Mouse (Mus musculus) fat pad, adult 2 months (tissue): ENCODE results near the gene Ell2.
"Not testable (repeated sequence)": the region's sequence is repeated elsewhere in the genome, so short reads cannot be mapped to it uniquely, and the experiment has no call there.

ENCODE experiments used
- DNase-seq: peaks from one replicate; pipeline ENCODE4 v3.0.0-alpha.2; 2011; ENCODE audit warnings: low read depth, low spot score; ENCODE audit errors: extremely low read depth

Ell2 gene

GRCm38 (mm10) chr13:75706457-75706856 is at the start of gene Ell2:
TSS of gene Ell2 (plus strand) at chr13:75706757.
- DNase-seq = no peak

- no peak for DNase-seq
Observed at GRCm38 (mm10) chr13:75685438-75685837, 21.1 kb upstream of the Ell2 start.

- no peak for DNase-seq
Observed at GRCm38 (mm10) chr13:75686995-75687394, 19.6 kb upstream of the Ell2 start.

DNA sequence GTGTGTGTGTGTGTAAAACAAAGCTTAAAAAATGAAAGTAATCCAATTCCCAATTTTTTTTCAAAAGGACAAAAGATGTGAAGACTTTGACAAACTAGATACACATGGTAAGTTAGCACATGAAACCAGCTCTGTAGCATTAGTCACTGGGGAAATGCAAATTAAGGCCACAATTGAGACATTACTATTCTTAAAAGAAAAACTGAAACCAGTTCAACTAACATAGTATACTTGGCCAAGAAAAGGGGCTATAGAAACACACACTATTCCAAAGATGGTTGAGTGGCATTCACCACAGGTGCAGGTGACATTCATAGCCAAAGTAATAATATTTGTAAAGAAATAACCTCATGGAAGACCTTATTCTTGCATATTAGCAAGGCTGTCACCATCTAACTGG is 14.9 kb upstream of the Ell2 start:
- no peak for DNase-seq

- DNase-seq = no peak
Observed at GRCm38 (mm10) chr13:75693081-75693480, 13.5 kb upstream of the Ell2 start.

DNA sequence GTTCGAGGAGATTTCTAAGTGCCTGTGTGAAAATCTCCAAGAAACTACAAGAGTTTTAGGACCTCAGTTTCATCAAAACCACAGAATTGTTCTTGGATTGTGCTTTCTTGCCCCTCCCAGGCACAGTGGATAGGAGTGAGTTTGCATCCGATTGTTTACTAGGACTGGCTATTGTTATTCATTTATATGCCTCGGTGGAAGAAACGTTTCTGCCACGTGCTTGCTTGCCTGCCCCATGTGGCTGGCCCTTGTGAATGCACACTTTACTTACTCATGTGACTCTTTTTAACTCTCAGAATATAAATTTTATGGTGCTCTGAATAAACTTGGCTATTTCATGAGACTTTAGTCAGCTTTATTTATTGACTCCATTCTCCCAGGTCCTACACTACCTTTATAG is 3.7 kb upstream of the Ell2 start:
- no peak for DNase-seq

DNA sequence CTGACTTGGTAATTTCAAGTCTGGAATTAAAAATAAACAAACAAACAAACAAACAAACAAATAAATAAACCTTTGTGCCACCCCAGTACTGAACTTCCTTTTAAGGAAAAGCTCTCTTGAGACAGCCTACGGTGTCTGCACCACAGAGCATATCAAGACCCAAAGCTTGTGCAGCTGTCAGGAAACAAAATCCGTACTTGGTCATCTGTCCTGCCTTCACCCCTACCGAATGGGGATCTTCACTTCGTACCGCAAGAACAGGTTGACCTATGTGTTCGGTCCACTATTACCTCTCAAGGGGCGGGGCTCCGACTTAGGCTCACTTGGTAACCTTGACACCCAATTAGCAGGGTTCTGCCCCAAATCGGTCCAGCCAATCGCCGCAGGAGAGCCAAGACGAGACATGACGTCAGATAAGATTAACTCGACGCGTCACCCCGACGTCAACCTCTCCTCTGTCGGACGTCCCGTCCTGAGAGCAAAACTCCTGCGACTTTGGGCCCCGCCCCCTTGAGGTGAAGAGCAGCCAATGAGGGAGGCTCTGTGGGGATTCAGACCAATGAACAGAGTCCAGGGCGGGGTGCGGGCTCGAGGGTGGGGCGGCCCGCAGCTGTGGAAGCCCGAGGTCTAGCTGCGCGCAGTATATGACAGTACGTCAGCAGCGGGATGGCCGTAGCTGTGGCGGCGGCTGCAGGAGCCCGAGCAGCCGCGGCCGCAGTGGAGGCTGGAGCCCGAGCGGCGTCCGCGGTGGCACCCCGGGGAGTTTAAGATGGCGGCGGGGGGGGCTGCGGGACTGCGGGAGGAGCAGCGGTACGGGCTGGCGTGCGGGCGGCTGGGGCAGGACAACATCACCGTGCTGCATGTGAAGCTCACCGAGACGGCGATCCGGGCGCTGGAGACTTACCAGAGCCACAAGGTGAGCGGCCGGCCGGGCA is 592 bp downstream of the Ell2 start:
- peak; percentile 65 for DNase-seq

GRCm38 (mm10) chr13:75707821-75708636 is 1.5 kb downstream of the Ell2 start:
- no peak for DNase-seq

DNA sequence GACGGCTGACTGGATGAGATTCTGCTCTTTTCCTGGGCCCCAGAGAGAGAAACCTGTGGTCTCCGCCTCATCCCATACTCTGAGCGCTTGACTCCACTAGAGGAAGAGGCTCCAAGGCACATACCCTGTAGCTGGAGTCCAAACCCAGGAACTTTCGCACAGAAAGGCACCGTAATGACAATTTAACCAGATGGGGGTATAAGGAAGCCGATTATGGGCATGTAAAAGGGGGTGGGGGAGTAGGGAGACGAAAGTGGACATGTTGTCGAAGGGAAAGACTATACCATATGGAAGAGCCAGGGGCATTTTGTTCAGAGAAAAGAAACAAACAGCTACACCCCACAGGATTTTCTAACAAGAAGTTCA is 2.1 kb downstream of the Ell2 start:
- DNase-seq = no peak

GRCm38 (mm10) chr13:75709026-75709778 is 2.6 kb downstream of the Ell2 start:
- DNase-seq = no peak

- DNase-seq = no peak
Observed at GRCm38 (mm10) chr13:75710152-75710551, 3.6 kb downstream of the Ell2 start.

GRCm38 (mm10) chr13:75711517-75711916 is 5.0 kb downstream of the Ell2 start:
- not testable (repeated sequence) for DNase-seq

DNA sequence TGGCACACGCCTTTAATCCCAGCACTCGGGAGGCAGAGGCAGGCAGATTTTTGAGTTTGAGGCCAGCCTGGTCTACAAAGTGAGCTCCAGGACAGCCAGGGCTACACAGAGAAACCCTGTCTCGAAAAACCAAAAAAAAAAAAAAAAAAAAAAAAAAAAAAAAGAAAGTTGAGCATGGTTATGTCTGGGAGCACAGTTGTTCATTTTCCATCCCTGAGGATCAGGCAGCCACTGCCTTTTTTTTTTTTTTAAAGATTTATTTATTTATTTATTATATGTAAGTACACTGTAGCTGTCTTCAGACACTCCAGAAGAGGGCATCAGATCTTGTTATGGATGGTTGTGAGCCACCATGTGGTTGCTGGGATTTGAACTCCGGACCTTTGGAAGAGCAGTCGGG is 6.0 kb downstream of the Ell2 start:
- DNase-seq = not testable (repeated sequence)

DNA sequence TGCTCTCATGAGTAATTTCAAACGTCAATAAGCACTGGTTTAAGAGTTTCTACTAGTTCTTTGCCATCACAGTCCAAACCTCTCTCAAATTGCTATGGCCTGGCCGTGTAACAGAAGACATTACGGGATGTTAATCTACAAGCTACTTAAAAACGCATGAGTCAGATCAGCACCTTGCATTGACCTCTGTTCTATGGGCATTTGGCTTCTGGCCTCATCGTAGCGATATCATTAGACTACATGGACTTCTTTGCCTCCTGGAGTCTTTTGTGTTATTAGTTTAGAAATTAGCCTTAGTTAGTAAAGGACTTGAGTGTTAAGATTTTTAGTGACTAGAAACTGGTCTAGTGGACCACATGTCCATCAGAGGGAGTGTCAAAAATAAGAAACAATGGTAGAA is 7.8 kb downstream of the Ell2 start:
- peak; percentile 50 for DNase-seq

- no peak for DNase-seq
Observed at GRCm38 (mm10) chr13:75717638-75718302, 11.2 kb downstream of the Ell2 start.

DNA sequence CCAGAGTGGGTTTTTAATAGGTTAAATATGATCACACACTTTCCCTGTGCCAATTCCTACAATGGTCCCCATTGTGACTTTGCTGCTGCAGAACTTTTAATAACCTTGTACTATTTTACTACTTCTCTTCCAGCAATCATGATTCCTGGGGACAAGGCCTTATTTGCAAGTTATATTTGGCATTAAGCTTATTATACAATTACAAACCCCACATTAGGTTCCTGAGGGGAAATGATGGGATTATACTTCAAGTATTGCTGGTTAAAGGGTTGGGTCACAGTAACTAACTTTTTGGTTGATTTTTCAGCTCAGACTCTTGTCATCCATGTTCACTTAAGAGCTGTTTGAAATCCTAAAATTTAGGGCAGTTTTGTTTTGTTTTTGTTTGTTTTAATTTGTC is 11.8 kb downstream of the Ell2 start:
- no peak for DNase-seq

DNA sequence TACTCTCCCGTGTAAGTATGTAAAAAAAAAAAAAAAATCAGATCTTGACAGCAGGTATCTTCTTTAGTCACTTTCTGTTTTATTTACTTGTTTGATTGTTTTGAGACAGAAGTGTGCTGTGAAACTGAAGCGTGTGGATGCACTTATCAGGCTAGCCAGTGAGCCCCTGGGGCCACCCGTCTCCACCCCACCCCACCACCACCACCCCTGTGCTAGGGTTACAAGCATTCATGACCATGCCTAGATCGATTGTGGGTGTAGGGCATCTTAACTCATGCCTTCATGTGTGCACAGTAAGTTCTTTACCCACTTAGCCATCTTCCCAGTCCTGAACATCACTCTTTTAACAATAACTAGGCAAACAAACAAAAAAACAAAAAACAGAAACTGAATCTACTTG is 13.1 kb downstream of the Ell2 start:
- no peak for DNase-seq

GRCm38 (mm10) chr13:75726569-75727373 is 20.2 kb downstream of the Ell2 start:
- no peak for DNase-seq

DNA sequence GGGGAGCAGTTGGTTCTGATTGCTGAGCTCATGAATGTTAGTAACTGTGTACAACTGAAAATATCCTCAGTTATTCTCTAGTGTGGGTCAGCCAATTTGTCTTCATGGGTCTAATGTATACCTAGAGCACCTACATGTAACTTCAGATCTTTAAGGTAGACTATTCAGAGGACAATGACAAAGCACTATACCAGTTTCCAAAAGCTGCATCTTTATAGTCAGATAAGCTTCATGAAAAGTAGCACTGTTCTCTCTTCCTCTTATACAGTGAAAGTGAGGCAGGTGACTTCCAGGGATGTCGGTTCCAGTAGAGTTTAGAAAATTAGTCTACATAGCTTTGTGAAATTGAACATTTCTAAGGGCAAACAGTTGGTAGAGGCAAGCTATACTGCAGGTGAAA is 21.4 kb downstream of the Ell2 start:
- DNase-seq = no peak

- no peak for DNase-seq
Observed at GRCm38 (mm10) chr13:75729834-75730233, 23.3 kb downstream of the Ell2 start.
